In genomic region chr4:70361366-70361765, GRCm38 (mm10) we compare ENCODE assay signal across 21 mouse cellular contexts. TPM values are rescaled to one million over a fixed set of nuclear protein-coding genes. Genes with fewer than 3 reads are reported as not detected.
DNase-seq lines count a peak whose midpoint lies in the region; ATAC-seq and TF ChIP-seq lines count a peak whose summit lies in the region.
"Had no signal": no experiment of that assay in that cellular context is flagged by ENCODE, and none has a peak within 500 bp of the region (broad histone marks: within the 10 kb centered on the region; RNA-seq: fewer than 3 reads in every experiment).

No protein-coding gene starts in this region.

- H3K4me2 ChIP-seq in stomach, embryonic 14.5 days (replicated peaks; ENCODE audit: low read depth, low read length): no peak overlapping the region
- no peak overlapping the region for H3K4me2 ChIP-seq in stomach, postnatal 0 days (replicated peaks; ENCODE audit: low read depth)
- H3K4me2 ChIP-seq: hindbrain, embryonic 14.5 days; limb, embryonic 15.5 days; neural tube, embryonic 12.5 days had no signal

- DNase-seq in embryo, embryonic 10 days (ENCODE audit: low spot score): peak; percentile 34
- DNase-seq in embryo, embryonic 9.5 days (ENCODE audit: extremely low spot score): no peak
- DNase-seq in kidney, adult 9 months: peak; percentile 38
- no peak for DNase-seq in kidney, postnatal 10 days
- no peak for DNase-seq in stomach, postnatal 0 days (ENCODE audit: low spot score)
- DNase-seq in right cerebral cortex, adult 18-20 months: no peak
- DNase-seq: adrenal gland, postnatal 14 days; cerebellum, adult 8-10 months; forebrain, postnatal 0 days; gastrocnemius, postnatal 25 days; retina, postnatal 1 day; thymus, postnatal 25 days had no signal

- no peak for TF ChIP-seq EP300 in stomach, postnatal 0 days (optimal IDR thresholded peaks at IDR 0.05)

- H3K9me3 ChIP-seq in stomach, embryonic 14.5 days (ENCODE audit: control insufficient read depth, low read depth, low read length): no peaks in the 10 kb centered on the region
- H3K9me3 ChIP-seq in stomach, postnatal 0 days (ENCODE audit: control insufficient read depth, low read length): no peaks in the 10 kb centered on the region
- H3K9me3 ChIP-seq: embryonic facial prominence, embryonic 10.5 days; limb, embryonic 15.5 days; neural tube, embryonic 12.5 days had no signal

- no peak overlapping the region for H3K27ac ChIP-seq in stomach, embryonic 14.5 days (ENCODE audit: low read length)
- H3K27ac ChIP-seq in stomach, postnatal 0 days (replicated peaks): no peak overlapping the region
- H3K27ac ChIP-seq: embryonic facial prominence, embryonic 10.5 days; hindbrain, embryonic 14.5 days; left cerebral cortex, adult 2 months; limb, embryonic 15.5 days; macrophage; neural tube, embryonic 12.5 days had no signal

- no peaks in the 10 kb centered on the region for H3K4me1 ChIP-seq in stomach, embryonic 14.5 days (ENCODE audit: control insufficient read depth, insufficient read depth, low read length)
- H3K4me1 ChIP-seq in stomach, postnatal 0 days (replicated peaks; ENCODE audit: control insufficient read depth, insufficient read depth): no peaks in the 10 kb centered on the region
- H3K4me1 ChIP-seq: neural tube, embryonic 12.5 days had no signal

- H3K36me3 ChIP-seq in stomach, embryonic 14.5 days (ENCODE audit: control insufficient read depth, insufficient read depth, low read length): peaks cover 13% of the 10 kb centered on the region; the same call in 1 of the 2 replicates
- H3K36me3 ChIP-seq in stomach, postnatal 0 days (ENCODE audit: control insufficient read depth, insufficient read depth, low read length): no peaks in the 10 kb centered on the region

- TF ChIP-seq CTCF in stomach, postnatal 0 days (IDR thresholded peaks at IDR 0.05; ENCODE audit: low read depth): no peak

- no peak overlapping the region for H3K4me3 ChIP-seq in stomach, embryonic 14.5 days (ENCODE audit: low read depth, low read length)
- H3K4me3 ChIP-seq in stomach, postnatal 0 days (ENCODE audit: low read depth, low read length): no peak overlapping the region
- H3K4me3 ChIP-seq: embryonic facial prominence, embryonic 10.5 days; left cerebral cortex, adult 2 months; limb, embryonic 15.5 days; neural tube, embryonic 12.5 days had no signal

- 56% methylated on average over 4 of the region's 4 CpGs for WGBS in stomach, embryonic 14.5 days
- 58% methylated on average over 4 of the region's 4 CpGs for WGBS in stomach, postnatal 0 days

- H3K27me3 ChIP-seq in stomach, embryonic 14.5 days (ENCODE audit: control insufficient read depth, insufficient read depth, low read length): no peaks in the 10 kb centered on the region
- no peaks in the 10 kb centered on the region for H3K27me3 ChIP-seq in stomach, postnatal 0 days (ENCODE audit: control insufficient read depth, insufficient read depth, low read length)
- H3K27me3 ChIP-seq: limb, embryonic 15.5 days; neural tube, embryonic 12.5 days had no signal

- ATAC-seq in stomach, embryonic 14.5 days (ENCODE audit: insufficient number of reproducible peaks, insufficient read depth, low FRiP score, low read depth): peak; percentile 69; the same call in 1 of the 2 replicates
- no peak for ATAC-seq in stomach, postnatal 0 days (ENCODE audit: low FRiP score, low TSS enrichment)
- ATAC-seq: forebrain, postnatal 0 days; inflammation-experienced regulatory T-cells, adult 6 months; lung, postnatal 0 days had no signal

- H3K9ac ChIP-seq in stomach, embryonic 14.5 days (replicated peaks; ENCODE audit: low read depth, low read length): no peak overlapping the region
- H3K9ac ChIP-seq in stomach, postnatal 0 days (ENCODE audit: low read length): no peak overlapping the region
- H3K9ac ChIP-seq: forebrain, postnatal 0 days; hindbrain, embryonic 14.5 days; limb, embryonic 15.5 days; neural tube, embryonic 12.5 days had no signal

RNA-seq across cellular contexts. Expression of gene Cdk5rap2, which starts 48.9 kb away (rescaled TPM):
- 23.1 and 25.7 TPM in 2 replicates for polyA plus RNA-seq in stomach, embryonic 14.5 days (2014; fragmentation: Nextera tagmentation; extraction: Ambion mirVana)
- 3.4 and 5.1 TPM in 2 replicates for polyA plus RNA-seq in stomach, postnatal 0 days (2015; fragmentation: Nextera tagmentation; extraction: Ambion mirVana)

Comparison
In these comparisons a context has a peak if more than half of its experiments do, and no peak if none do; other contexts are left out.
1. DNase-seq: peak in embryo, embryonic 10 days (single experiment) and kidney, adult 9 months (single experiment); none in embryo, embryonic 9.5 days (single experiment), kidney, postnatal 10 days (single experiment), stomach, postnatal 0 days (single experiment) and right cerebral cortex, adult 18-20 months (single experiment).